Mouse (Mus musculus) brain, embryonic 18.5 days (tissue): ENCODE results near the gene Card11.

ENCODE experiments used
- DNase-seq: peaks from one replicate; pipeline ENCODE4 v3.0.0-alpha.2; 2012; ENCODE audit warnings: low read depth, low spot score

The Card11 gene

GRCm38 (mm10) chr5:141000349-141000748, at the start of gene Card11:
TSS of gene Card11 (minus strand) at chr5:141000582.
- DNase-seq = no peak

- DNase-seq = no peak
These were observed 47.4 kb upstream of the Card11 start for GRCm38 (mm10) chr5:141047651-141048218.

- DNase-seq = no peak
These were observed 44.6 kb upstream of the Card11 start for GRCm38 (mm10) chr5:141044976-141045375.

GRCm38 (mm10) chr5:141043654-141044447, 43.5 kb upstream of the Card11 start:
- no peak for DNase-seq

GRCm38 (mm10) chr5:141042406-141042805, 42.0 kb upstream of the Card11 start:
- no peak for DNase-seq

- DNase-seq = no peak
These were observed 40.5 kb upstream of the Card11 start for GRCm38 (mm10) chr5:141040846-141041245.

GRCm38 (mm10) chr5:141038342-141038741, 38.0 kb upstream of the Card11 start:
- no peak for DNase-seq

- DNase-seq = no peak
These were observed 35.0 kb upstream of the Card11 start for GRCm38 (mm10) chr5:141035346-141035745.

GRCm38 (mm10) chr5:141034301-141034700, 33.9 kb upstream of the Card11 start:
- no peak for DNase-seq

- no peak for DNase-seq
These were observed 32.6 kb upstream of the Card11 start for GRCm38 (mm10) chr5:141033001-141033400.

GRCm38 (mm10) chr5:141029364-141029763, 29.0 kb upstream of the Card11 start:
- no peak for DNase-seq

GRCm38 (mm10) chr5:141025635-141026034, 25.3 kb upstream of the Card11 start:
- no peak for DNase-seq

- no peak for DNase-seq
These were observed 24.1 kb upstream of the Card11 start for GRCm38 (mm10) chr5:141024435-141024834.

- no peak for DNase-seq
These were observed 17.7 kb upstream of the Card11 start for GRCm38 (mm10) chr5:141017927-141018700.

- DNase-seq = no peak
These were observed 15.7 kb upstream of the Card11 start for GRCm38 (mm10) chr5:141016082-141016481.

- DNase-seq = no peak
These were observed 13.8 kb upstream of the Card11 start for GRCm38 (mm10) chr5:141014216-141014615.

GRCm38 (mm10) chr5:141013465-141013864, 13.1 kb upstream of the Card11 start:
- no peak for DNase-seq

- no peak for DNase-seq
These were observed 5.1 kb upstream of the Card11 start for GRCm38 (mm10) chr5:141005491-141005890.

GRCm38 (mm10) chr5:141004078-141004763, 3.8 kb upstream of the Card11 start:
- no peak for DNase-seq

- DNase-seq = no peak
These were observed 1.2 kb downstream of the Card11 start for GRCm38 (mm10) chr5:140999178-140999672.

- no peak for DNase-seq
These were observed 2.6 kb downstream of the Card11 start for GRCm38 (mm10) chr5:140997767-140998166.
